Mouse (Mus musculus) hindbrain, embryonic 11.5 days (tissue): ENCODE measurements around the gene Rag1. TPM values are rescaled to one million over a fixed set of nuclear protein-coding genes. Genes with fewer than 3 reads are reported as not detected.

ENCODE experiments used
- ATAC-seq: fragments of 200-750 bp; cut with Nextera tagmentation; 2 replicates; pipeline ENCODE4 v1.8.0; 2017; ENCODE audit warnings: mild to moderate bottlenecking, moderate TSS enrichment, moderate library complexity; ENCODE audit not compliant: low FRiP score
- DNase-seq: peaks from one replicate; pipeline ENCODE4 v3.0.0-alpha.2; 2015; ENCODE audit warnings: low spot score
- H3K27ac ChIP-seq: fragments of 300-500 bp; sonication (generic); 2 replicates; pipeline ENCODE4 v1.5.1; 2014; ENCODE audit warnings: mild to moderate bottlenecking, low read depth, low read length
- H3K27me3 ChIP-seq: fragments of 300-500 bp; sonication (generic); 2 replicates; pipeline ENCODE4 v1.6.1; 2014; ENCODE audit warnings: mild to moderate bottlenecking, low read length, moderate library complexity, mixed read lengths; ENCODE audit not compliant: control insufficient read depth, insufficient read depth
- H3K36me3 ChIP-seq: fragments of 300-500 bp; sonication (generic); 2 replicates; pipeline ENCODE4 v1.6.1; 2014; ENCODE audit warnings: mild to moderate bottlenecking, low read length, moderate library complexity, mixed read lengths; ENCODE audit not compliant: control insufficient read depth, insufficient read depth
- H3K4me1 ChIP-seq: fragments of 300-500 bp; sonication (generic); replicated peaks from 2 replicates; pipeline ENCODE4 v1.6.1; 2014; ENCODE audit warnings: low read length, mixed read lengths; ENCODE audit not compliant: control insufficient read depth, insufficient read depth
- H3K4me2 ChIP-seq: fragments of 300-500 bp; sonication (generic); replicated peaks from 2 replicates; pipeline ENCODE4 v1.6.1; 2014; ENCODE audit warnings: mild to moderate bottlenecking, low read depth, low read length
- H3K4me3 ChIP-seq: fragments of 300-500 bp; sonication (generic); 2 replicates; pipeline ENCODE4 v1.5.1; 2014; ENCODE audit warnings: low read depth, low read length
- H3K9ac ChIP-seq: fragments of 300-500 bp; sonication (generic); 2 replicates; pipeline ENCODE4 v1.6.1; 2014; ENCODE audit warnings: low read depth, low read length
- H3K9me3 ChIP-seq: fragments of 300-500 bp; sonication (generic); 2 replicates; pipeline ENCODE4 v1.6.1; 2016; ENCODE audit warnings: low read length; ENCODE audit not compliant: control insufficient read depth
- WGBS: fragments of 180-500 bp; shearing (Covaris S2); extraction: QIAGEN DNeasy Blood & Tissue Kit; methylation state at CpG from one replicate; pipeline ENCODE4 v1.1.7; 2014; 5-methylcytosine and 5-hydroxymethylcytosine counted together
- polyA plus RNA-seq: library from polyadenylated mRNA; unstranded; fragments of >200 nt; fragmentation: Nextera tagmentation; extraction: Ambion mirVana; gene quantifications from 2 replicates; pipeline ENCODE4 v1.2.1, GENCODE M21; 2014

Rag1 gene
- polyA plus RNA-seq, 1 experiment from 2014 or later: 0.59 TPM

DNA sequence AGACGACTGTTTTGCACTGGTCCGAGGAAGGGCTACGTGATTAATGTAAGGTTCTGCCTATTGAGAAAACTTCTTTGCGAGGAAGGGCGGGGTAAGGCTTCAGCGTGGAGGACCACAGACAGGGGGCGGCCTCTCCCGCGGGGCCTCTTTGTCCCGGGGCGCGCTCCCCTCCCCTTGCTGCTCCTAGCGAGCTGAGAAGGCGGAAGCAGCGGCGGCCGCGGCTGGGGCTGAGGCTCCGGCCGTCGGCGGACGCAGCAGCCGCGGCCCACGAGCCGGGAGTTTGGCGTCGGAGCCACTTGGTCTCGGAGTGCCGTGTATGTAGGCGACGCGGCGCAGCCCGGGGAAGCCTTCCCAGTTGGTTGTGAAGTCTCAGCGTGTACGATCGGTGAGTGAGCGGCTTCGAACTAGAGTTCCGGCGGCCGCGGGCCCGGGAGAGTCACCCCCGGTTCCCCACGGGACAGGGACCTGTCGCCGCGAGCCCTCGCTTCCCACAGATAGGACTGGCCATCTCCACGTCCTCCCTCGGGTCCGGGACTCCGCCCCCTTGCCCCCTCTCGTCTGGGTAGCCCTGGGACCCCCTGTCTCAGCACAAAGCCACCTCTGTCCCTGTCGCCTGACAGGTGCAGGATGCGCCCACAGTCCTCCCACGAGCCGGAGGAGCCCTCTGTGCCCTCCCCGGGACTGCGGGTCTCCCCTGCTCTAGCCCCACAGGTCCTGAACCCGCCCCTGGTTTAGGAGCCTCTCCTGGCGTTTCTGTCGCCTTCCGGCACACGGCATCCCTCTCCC lies 29.1 kb upstream of the Rag1 start, which contains the start of gene Traf6:
Gene Traf6 (plus strand): TSS at position 194 of the 786 bp plus-strand sequence.
- H3K27me3 ChIP-seq: no peaks in the 10 kb centered on the region
- H3K4me1 ChIP-seq: no peaks in the 10 kb centered on the region; the same call in 1 of the 2 replicates
- H3K4me2 ChIP-seq: peak within 1 kb of the TSS; percentile 57
- ATAC-seq (peak; percentile 93), DNase-seq (peak; percentile 90)
- H3K36me3 ChIP-seq: no peaks in the 10 kb centered on the region
- H3K27ac ChIP-seq: peak within 1 kb of the TSS; percentile 65
- peak within 1 kb of the TSS; percentile 96 for H3K9ac ChIP-seq
- WGBS: under 1% methylated on average over 56 of the region's 68 CpGs
- H3K4me3 ChIP-seq: peak within 1 kb of the TSS; percentile 98
- no peaks in the 10 kb centered on the region for H3K9me3 ChIP-seq

DNA sequence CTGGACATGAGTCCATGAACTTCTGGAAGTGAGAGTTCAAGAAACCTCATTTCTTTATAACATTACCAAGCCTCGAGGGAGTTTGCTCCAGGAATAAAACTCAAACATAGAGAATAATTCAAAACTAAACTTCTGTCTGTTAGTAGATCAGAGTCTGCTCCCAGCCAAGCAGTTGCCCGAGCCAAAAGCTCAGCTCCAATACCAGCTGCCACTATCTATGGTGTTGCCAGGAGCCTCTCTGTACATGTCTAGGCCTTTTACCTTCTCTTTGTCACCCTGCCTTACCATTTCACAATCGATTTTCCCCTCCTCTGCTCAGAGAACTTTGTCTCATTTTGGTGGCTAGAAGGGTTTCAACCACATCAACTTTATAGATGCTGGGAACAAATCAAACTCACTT lies 24.2 kb upstream of the Rag1 start:
- no peak for DNase-seq
- WGBS: 83% methylated on average over 3 of the region's 3 CpGs
- Histone ChIP-seq H3K9ac (no peak overlapping the region), H3K4me3 (no peak overlapping the region), H3K27me3 (no peaks in the 10 kb centered on the region), H3K4me1 (no peaks in the 10 kb centered on the region), H3K4me2 (no peak overlapping the region), H3K9me3 (no peaks in the 10 kb centered on the region), H3K27ac (no peak overlapping the region), H3K36me3 (no peaks in the 10 kb centered on the region)
- no peak for ATAC-seq

DNA sequence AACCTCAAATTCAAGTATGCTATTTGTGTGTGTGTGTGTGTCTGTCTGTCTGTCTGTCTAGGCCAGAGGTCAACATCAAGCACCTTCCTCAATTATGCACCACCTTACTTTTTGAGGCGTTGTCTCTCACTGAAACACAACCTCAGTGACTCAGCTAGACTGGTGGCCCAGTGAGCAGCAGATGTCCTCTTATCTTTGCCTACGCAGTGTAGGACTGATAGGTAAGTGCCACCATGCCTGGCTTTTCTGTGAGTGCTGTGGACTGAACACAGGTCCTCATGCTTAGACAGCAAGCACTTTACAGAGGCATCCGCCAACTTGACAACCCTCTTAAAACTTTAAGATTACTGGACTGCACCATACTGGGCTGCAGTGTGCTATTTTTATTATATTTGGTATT lies 19.4 kb upstream of the Rag1 start:
- H3K4me3 ChIP-seq: no peak overlapping the region
- no peaks in the 10 kb centered on the region for H3K36me3 ChIP-seq
- H3K4me2 ChIP-seq: no peak overlapping the region
- H3K9me3 ChIP-seq: no peaks in the 10 kb centered on the region
- ATAC-seq (no peak), DNase-seq (no peak)
- WGBS: 93% methylated on average over 3 of the region's 3 CpGs
- no peak overlapping the region for H3K27ac ChIP-seq
- no peaks in the 10 kb centered on the region for H3K27me3 ChIP-seq
- no peak overlapping the region for H3K9ac ChIP-seq
- H3K4me1 ChIP-seq: no peaks in the 10 kb centered on the region

DNA sequence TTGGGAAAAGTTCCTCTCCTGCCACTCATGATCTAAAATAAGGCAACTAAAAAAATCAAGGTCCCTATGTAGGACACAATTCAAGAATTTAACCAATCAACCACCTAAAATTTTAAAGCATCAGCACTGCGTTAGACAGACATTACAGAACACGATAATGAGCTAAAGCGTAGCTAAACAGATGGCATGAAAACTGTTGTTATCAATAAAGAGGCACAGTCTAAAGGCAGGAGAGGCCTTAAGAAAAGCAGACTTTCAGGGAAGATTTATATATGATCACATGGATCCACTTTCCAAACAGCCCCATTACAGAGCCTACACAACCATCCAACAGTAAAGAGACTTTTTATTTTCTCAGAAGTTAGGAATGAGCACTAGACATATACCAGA lies 16.4 kb upstream of the Rag1 start:
- H3K36me3 ChIP-seq: no peaks in the 10 kb centered on the region
- no peaks in the 10 kb centered on the region for H3K4me1 ChIP-seq
- ATAC-seq: peak; percentile 47
- no peak overlapping the region for H3K4me3 ChIP-seq
- WGBS: 86% methylated on average over 3 of the region's 3 CpGs
- H3K9ac ChIP-seq: no peak overlapping the region
- no peaks in the 10 kb centered on the region for H3K27me3 ChIP-seq
- H3K4me2 ChIP-seq: no peak overlapping the region
- DNase-seq: no peak
- H3K9me3 ChIP-seq: no peaks in the 10 kb centered on the region
- no peak overlapping the region for H3K27ac ChIP-seq

DNA sequence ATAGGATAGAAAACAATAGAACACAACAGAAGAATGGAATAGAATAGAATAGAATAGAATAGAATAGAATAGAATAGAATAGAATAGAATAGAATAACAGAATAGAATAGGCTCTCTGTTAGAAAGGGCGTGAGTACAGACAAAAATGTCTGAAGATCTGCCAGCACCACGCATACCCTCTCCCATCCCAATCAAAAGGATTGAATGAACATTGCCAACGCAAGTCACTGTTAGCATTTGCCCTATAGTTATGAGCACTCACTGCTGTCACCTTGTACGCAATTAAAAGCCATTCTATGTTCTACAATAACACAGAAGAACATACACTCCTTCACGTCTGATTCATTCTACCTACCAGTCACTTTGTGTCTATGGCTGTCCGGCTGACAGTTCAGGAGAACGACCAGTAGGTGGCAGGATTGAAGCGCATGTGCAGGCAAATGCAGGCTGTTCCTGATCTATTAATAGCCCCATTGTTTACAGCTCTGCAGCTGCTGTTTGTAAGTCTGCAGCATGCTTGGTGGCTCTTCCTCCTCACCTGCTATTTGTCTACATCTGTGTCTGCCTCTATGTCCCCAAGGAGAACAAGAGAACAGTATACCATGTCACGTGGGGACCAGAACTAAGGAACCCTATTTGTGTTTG lies 15.9 kb upstream of the Rag1 start:
- Histone ChIP-seq H3K4me3 (no peak overlapping the region), H3K27ac (no peak overlapping the region), H3K4me1 (no peaks in the 10 kb centered on the region), H3K27me3 (no peaks in the 10 kb centered on the region), H3K9me3 (no peaks in the 10 kb centered on the region), H3K4me2 (no peak overlapping the region), H3K9ac (no peak overlapping the region), H3K36me3 (no peaks in the 10 kb centered on the region)
- WGBS: 24% methylated on average over 9 of the region's 9 CpGs
- peak; percentile 90 for ATAC-seq
- peak; percentile 87 for DNase-seq

DNA sequence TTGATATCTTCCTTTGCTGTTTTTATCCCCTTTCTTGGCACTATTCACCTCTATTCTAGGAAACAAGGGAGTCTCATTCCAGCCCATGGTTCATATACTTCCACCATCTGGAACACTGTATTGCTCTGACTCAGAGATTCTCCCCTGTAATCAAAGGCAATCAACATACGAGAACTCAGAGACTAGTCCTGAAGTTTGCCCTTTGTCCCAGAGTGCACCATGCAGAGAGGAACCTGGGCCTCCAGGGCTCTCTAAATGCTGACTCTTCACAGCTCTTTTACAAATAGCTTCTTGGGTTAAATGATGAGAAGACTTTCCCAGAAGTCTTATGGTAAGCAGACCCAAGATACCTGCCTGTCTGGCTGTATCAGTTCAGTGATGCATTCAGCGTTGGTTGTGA lies 11.2 kb upstream of the Rag1 start:
- H3K4me1 ChIP-seq: no peaks in the 10 kb centered on the region
- H3K9me3 ChIP-seq: no peaks in the 10 kb centered on the region
- H3K27me3 ChIP-seq: no peaks in the 10 kb centered on the region
- H3K36me3 ChIP-seq: no peaks in the 10 kb centered on the region
- no peak overlapping the region for H3K4me3 ChIP-seq
- ATAC-seq: no peak
- H3K27ac ChIP-seq: no peak overlapping the region
- DNase-seq: no peak
- WGBS: 77% methylated on average over 2 of the region's 2 CpGs
- H3K4me2 ChIP-seq: no peak overlapping the region
- H3K9ac ChIP-seq: no peak overlapping the region

DNA sequence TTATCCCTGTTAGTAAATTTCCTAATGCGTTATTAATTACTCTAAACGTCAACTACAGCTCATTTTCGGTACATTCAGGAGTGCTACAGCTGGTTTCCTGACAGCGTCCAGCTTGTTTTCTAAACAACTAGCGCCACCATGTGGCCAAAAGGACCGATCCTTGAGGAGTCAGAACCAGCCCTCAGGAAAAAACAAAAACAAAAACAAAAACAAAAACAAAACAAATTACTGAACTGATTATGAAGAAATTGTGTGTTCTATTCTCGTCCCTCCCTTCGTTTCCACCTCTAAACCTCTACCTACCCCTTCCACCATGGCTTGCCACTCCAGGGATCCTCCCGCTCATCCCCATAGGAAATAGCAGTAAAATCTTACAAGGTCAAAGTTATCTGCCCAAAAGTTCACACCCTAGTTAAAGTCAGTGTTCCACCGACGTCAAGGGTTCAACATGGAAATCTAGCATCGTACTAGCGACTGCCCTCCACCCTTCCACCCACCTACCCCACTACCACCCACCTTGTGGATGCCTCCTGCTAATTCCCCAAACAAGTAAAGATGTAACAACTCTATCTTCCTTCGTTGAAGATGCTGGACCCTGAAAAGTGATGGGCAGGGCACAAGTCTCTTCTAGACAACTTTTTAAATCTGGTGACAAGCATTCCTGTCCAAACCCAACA lies 3.8 kb upstream of the Rag1 start:
- H3K36me3 ChIP-seq: no peaks in the 10 kb centered on the region
- H3K9me3 ChIP-seq: no peaks in the 10 kb centered on the region
- WGBS: 19% methylated on average over 14 of the region's 14 CpGs
- DNase-seq (peak; percentile 88), ATAC-seq (peak; percentile 71; the same call in 1 of the 2 replicates)
- no peaks in the 10 kb centered on the region for H3K4me1 ChIP-seq
- H3K27ac ChIP-seq: no peak overlapping the region
- peak overlapping the region; percentile 13; the same call in 1 of the 2 replicates for H3K4me3 ChIP-seq
- H3K9ac ChIP-seq: peak overlapping the region; percentile 36; the same call in 1 of the 2 replicates
- peak overlapping the region; percentile 37 for H3K4me2 ChIP-seq
- no peaks in the 10 kb centered on the region for H3K27me3 ChIP-seq

DNA sequence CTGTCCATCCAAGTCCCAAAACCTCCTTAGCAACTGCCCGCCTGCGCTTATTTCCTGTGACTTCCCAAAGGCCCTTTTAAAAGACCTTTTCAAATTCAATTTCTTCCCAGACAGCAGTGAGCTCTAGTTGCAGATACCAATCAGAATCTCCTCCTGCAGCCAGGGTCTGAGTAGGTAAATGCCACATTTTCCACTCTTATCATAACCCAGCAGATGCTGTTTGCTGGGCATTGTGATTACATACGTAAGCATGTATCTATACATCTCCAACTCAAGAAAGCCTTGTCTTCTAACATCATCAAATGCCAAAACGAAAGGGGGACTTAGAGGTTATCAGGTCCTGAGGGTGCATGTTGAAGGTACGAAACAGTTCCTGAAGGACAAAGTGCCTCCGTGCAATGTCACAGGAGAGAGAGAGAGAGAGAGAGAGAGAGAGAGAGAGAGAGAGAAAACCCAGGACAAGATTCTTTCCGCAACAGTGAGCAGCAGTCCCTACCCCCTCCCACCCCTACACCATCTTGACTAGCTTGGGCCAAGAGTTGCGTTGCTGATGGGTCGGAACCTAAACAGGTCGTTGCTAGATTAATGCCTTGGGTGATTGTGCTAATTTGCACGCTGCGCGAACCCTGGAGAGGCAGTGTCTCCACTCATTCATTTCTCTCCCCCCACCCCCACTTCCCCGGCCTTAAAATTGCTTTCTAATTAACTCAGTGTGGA lies 3.1 kb upstream of the Rag1 start:
- peak overlapping the region; percentile 37 for H3K4me2 ChIP-seq
- H3K4me3 ChIP-seq: peak overlapping the region; percentile 13; the same call in 1 of the 2 replicates
- no peaks in the 10 kb centered on the region for H3K36me3 ChIP-seq
- H3K27me3 ChIP-seq: no peaks in the 10 kb centered on the region
- DNase-seq (peak; percentile 20), ATAC-seq (peak; percentile 72)
- H3K4me1 ChIP-seq: no peaks in the 10 kb centered on the region
- H3K27ac ChIP-seq: no peak overlapping the region
- H3K9me3 ChIP-seq: no peaks in the 10 kb centered on the region
- 40% methylated on average over 14 of the region's 14 CpGs for WGBS
- peak overlapping the region; percentile 36; the same call in 1 of the 2 replicates for H3K9ac ChIP-seq
